Mouse (Mus musculus) CH12.LX (cell line): ENCODE measurements at regions not wholly inside any gene's neighbourhood (a gene's known extent, or its start where the extent isn't known, plus 50 kb on each side); places are given as distances from the start of the nearest gene placed in this dataset.

Experiments used
- DNase-seq: peaks from one replicate; pipeline ENCODE4 v3.0.0-alpha.2; 2013; ENCODE audit errors: extremely low read depth
- H3K27ac ChIP-seq: 2 replicates; pipeline ENCODE4 v1.5.1; 2012; ENCODE audit warnings: low read depth, mild to moderate bottlenecking, control low read depth, moderate library complexity; ENCODE audit not compliant: insufficient read depth
- H3K27me3 ChIP-seq: replicated peaks from 2 replicates; pipeline ENCODE3; 2012; ENCODE audit warnings: inconsistent platforms
- H3K36me3 ChIP-seq, 2 experiments: replicated peaks in 1 of 2; 2 replicates each; pipeline versions ENCODE3 to v1.6.1; 2012; ENCODE audit warnings: inconsistent platforms in 1 of 2, low read length in 1 of 2, mild to moderate bottlenecking in 1 of 2, mixed read lengths in 1 of 2, moderate library complexity in 1 of 2; ENCODE audit not compliant: control insufficient read depth in 1 of 2, insufficient read depth in 1 of 2
- H3K4me1 ChIP-seq, 2 experiments: 2 replicates each; pipeline ENCODE4 v1.6.1; 2012; ENCODE audit warnings: inconsistent platforms in 1 of 2, moderate library complexity in 1 of 2; ENCODE audit not compliant: insufficient read depth in 2 of 2, control insufficient read depth in 1 of 2
- H3K4me2 ChIP-seq: 2 replicates; pipeline ENCODE4 v1.6.1; 2012; ENCODE audit warnings: low read depth, mild to moderate bottlenecking, control low read depth; ENCODE audit not compliant: poor library complexity, insufficient read depth, severe bottlenecking
- H3K4me3 ChIP-seq, 3 experiments: fragments of 150-350 bp in 1 of 3; sonication (generic) in 1 of 3; replicated peaks in 1 of 3; 2 replicates each; pipeline versions ENCODE3 to v1.5.1; 2011 to 2012; ENCODE audit warnings: low read depth in 2 of 3, low read length in 2 of 3, mild to moderate bottlenecking in 2 of 3, moderate library complexity in 2 of 3, control low read depth in 1 of 3, improper control_type of control experiment in 1 of 3, inconsistent platforms in 1 of 3, mixed read lengths in 1 of 3; ENCODE audit not compliant: poor library complexity in 1 of 3
- H3K79me2 ChIP-seq: replicated peaks from 2 replicates; pipeline ENCODE4 v1.6.1; 2012; ENCODE audit warnings: mild to moderate bottlenecking, moderate library complexity; ENCODE audit not compliant: control insufficient read depth, poor library complexity, insufficient read depth, severe bottlenecking; ENCODE audit errors: extremely low read depth
- H3K9ac ChIP-seq: 2 replicates; pipeline ENCODE4 v1.6.1; 2012; ENCODE audit warnings: low read depth, mild to moderate bottlenecking, control low read depth, moderate library complexity; ENCODE audit not compliant: insufficient read depth
- H3K9me3 ChIP-seq: replicated peaks from 2 replicates; pipeline ENCODE3; 2012; ENCODE audit warnings: low read length, inconsistent platforms, mixed read lengths
- BHLHE40 ChIP-seq: IDR thresholded peaks from 2 replicates; pipeline ENCODE4 v1.6.1; 2011; ENCODE audit warnings: mild to moderate bottlenecking, low read depth, low read length, improper control_type of control experiment
- CHD2 ChIP-seq: IDR thresholded peaks from 2 replicates; pipeline ENCODE4 v1.6.1; 2011; ENCODE audit warnings: low read length, improper control_type of control experiment
- E2F4 ChIP-seq: IDR thresholded peaks from 2 replicates; pipeline ENCODE4 v1.6.1; 2011; ENCODE audit warnings: low read depth, low read length, improper control_type of control experiment; ENCODE audit not compliant: insufficient replicate concordance
- ELF1 ChIP-seq: IDR thresholded peaks from 2 replicates; pipeline ENCODE4 v1.6.1; 2014; ENCODE audit warnings: low read depth, mild to moderate bottlenecking, inconsistent platforms, low read length, improper control_type of control experiment
- EP300 ChIP-seq: IDR thresholded peaks from 2 replicates; pipeline ENCODE4 v1.6.1; 2011; ENCODE audit warnings: low read length, improper control_type of control experiment
- HCFC1 ChIP-seq: IDR thresholded peaks from 2 replicates; pipeline ENCODE4 v1.6.1; 2012; ENCODE audit warnings: low read depth, mild to moderate bottlenecking, inconsistent platforms, low read length, improper control_type of control experiment
- IRF4 ChIP-seq: IDR thresholded peaks from 2 replicates; pipeline ENCODE4 v1.6.1; 2014; ENCODE audit warnings: low read depth, mild to moderate bottlenecking, inconsistent platforms, low read length, improper control_type of control experiment
- JUN ChIP-seq: IDR thresholded peaks from 2 replicates; pipeline ENCODE4 v1.6.1; 2011; ENCODE audit warnings: low read depth, mild to moderate bottlenecking, low read length, improper control_type of control experiment, moderate library complexity; ENCODE audit not compliant: insufficient read depth
- JUND ChIP-seq: conservative IDR thresholded peaks from 2 replicates; pipeline ENCODE4 v1.6.1; 2011; ENCODE audit warnings: low read depth, low read length, improper control_type of control experiment
- KAT2A ChIP-seq: IDR thresholded peaks from 2 replicates; pipeline ENCODE4 v1.6.1; 2012; ENCODE audit warnings: low read length, improper control_type of control experiment, inconsistent platforms; ENCODE audit not compliant: insufficient replicate concordance
- MAFK ChIP-seq: IDR thresholded peaks from 2 replicates; pipeline ENCODE4 v1.6.1; 2011; ENCODE audit warnings: low read length, improper control_type of control experiment; ENCODE audit not compliant: insufficient replicate concordance
- MAX ChIP-seq: IDR thresholded peaks from 2 replicates; pipeline ENCODE4 v1.6.1; 2011; ENCODE audit warnings: low read length, improper control_type of control experiment
- MAZ ChIP-seq: IDR thresholded peaks from 2 replicates; pipeline ENCODE4 v1.6.1; 2012; ENCODE audit warnings: low read depth, mild to moderate bottlenecking, inconsistent platforms, low read length, improper control_type of control experiment, moderate library complexity
- MEF2A ChIP-seq: IDR thresholded peaks from 2 replicates; pipeline ENCODE4 v1.6.1; 2014; ENCODE audit warnings: low read depth, mild to moderate bottlenecking, inconsistent platforms, low read length, improper control_type of control experiment, borderline replicate concordance
- MYC ChIP-seq: IDR thresholded peaks from 2 replicates; pipeline ENCODE4 v1.6.1; 2011; ENCODE audit warnings: low read depth, mild to moderate bottlenecking, improper control_type of control experiment, low read length
- PAX5 ChIP-seq: IDR thresholded peaks from 2 replicates; pipeline ENCODE4 v1.6.1; 2012; ENCODE audit warnings: low read length, inconsistent platforms, mixed read lengths
- USF1 ChIP-seq: IDR thresholded peaks from 2 replicates; pipeline ENCODE4 v1.6.1; 2014; ENCODE audit warnings: low read depth, mild to moderate bottlenecking, inconsistent platforms, low read length, improper control_type of control experiment
- USF2 ChIP-seq: conservative IDR thresholded peaks from 2 replicates; pipeline ENCODE4 v1.6.1; 2011; ENCODE audit warnings: low read depth, low read length, improper control_type of control experiment
- ZC3H11A ChIP-seq: IDR thresholded peaks from 2 replicates; pipeline ENCODE4 v1.6.1; 2012; ENCODE audit warnings: low read depth, mild to moderate bottlenecking, inconsistent platforms, low read length, improper control_type of control experiment
- ZMIZ1 ChIP-seq: IDR thresholded peaks from 2 replicates; pipeline ENCODE4 v1.6.1; 2012; ENCODE audit warnings: low read depth, mild to moderate bottlenecking, inconsistent platforms, low read length, improper control_type of control experiment
- dilution Hi-C: fragments of 300-500 bp; cut with MboI; formaldehyde crosslinking; loops from 2 replicates; pipeline ENCODE4 v1.14.3; 2020; ENCODE audit warnings: low sequenced_read_pairs; ENCODE audit not compliant: extremely low pct_unique_long_range_greater_than_20kb, extremely low pct_ligation_motif_present
- in situ Hi-C: fragments of 300-500 bp; cut with MboI; formaldehyde crosslinking; loops from 3 replicates; pipeline ENCODE4 v1.14.3; 2019; ENCODE audit warnings: low sequenced_read_pairs, low pct_ligation_motif_present, low pct_unique_long_range_greater_than_20kb, mixed read lengths

DNA sequence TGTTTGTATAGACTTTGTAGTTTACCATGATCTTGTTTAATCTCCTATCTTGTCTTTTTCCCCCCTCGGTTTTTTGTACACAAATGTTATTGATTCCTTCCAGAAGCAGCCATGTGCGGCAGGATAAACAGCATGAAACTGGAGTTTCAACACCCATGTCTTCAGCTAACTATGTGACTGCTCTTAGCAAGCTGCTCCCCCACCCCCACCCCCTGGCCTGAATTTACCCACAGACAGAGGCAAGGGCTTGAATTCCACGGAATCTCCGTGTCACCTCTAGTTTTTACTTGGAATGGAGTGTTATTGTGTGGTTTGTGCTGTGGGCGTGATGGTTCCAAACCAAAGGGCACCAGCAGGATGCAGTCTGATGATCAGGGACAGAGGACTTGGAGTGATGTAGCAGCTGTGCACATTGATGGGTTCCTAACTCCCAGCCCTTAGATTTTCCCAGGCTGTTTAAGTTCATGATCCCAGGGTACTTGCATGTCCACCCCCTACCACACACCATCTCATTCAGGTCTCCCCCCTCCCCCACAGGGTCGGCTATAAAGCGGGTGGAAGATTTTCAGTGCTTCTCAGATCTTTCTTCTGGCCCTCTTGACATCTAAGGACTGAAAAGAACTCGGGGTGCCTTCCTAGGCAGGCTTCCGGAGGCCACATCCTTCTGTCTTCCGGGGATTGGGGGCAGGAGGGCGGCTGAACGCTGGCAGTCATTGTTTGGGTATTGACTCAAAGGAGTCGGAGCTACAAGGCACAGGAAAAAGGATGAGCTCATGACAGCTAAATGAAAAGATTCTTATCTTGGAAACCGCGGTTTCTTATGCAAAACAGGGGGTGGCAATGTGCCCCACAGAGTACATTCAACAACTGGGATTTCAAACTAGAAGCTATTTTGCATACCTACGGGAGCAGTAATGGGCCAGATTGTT is 146.3 kb upstream of the Tex13c2 start:
- Histone ChIP-seq H3K9ac (no peak overlapping the region), H3K27me3 (no peaks in the 10 kb centered on the region), H3K36me3 (no peaks in the 10 kb centered on the region), H3K79me2 (no peaks in the 10 kb centered on the region), H3K4me1 (peaks cover 2 to 5% of the 10 kb centered on the region in 2 experiments; a peak in 2 of 4 replicates), H3K4me2 (peak overlapping the region; percentile 78), H3K4me3 (peak overlapping the region in 1 of 3 experiments; percentile 10), H3K9me3 (no peaks in the 10 kb centered on the region), H3K27ac (no peak overlapping the region)
- dilution Hi-C loops (no loop called here), in situ Hi-C loops (no loop called here)
- peak; percentile 70 for DNase-seq
- TF ChIP-seq CHD2, result no peak
- no peak for TF ChIP-seq PAX5
- peak; percentile 30; the same call in 1 of the 2 replicates for TF ChIP-seq BHLHE40
- TF ChIP-seq MAFK, result no peak
- TF ChIP-seq MYC, result no peak
- TF ChIP-seq MEF2A, result 0 out of 2 replicates have a peak, but pooled peaks have one; percentile 14
- no peak for TF ChIP-seq USF1
- TF ChIP-seq JUND, result 0 out of 2 replicates have a peak, but pooled peaks have one; percentile 14
- no peak for TF ChIP-seq MAZ
- no peak for TF ChIP-seq E2F4
- no peak for TF ChIP-seq MAX
- TF ChIP-seq KAT2A, result no peak
- no peak for TF ChIP-seq USF2
- no peak for TF ChIP-seq EP300
- TF ChIP-seq ELF1, result peak; percentile 41; the same call in 1 of the 2 replicates
- TF ChIP-seq JUN, result peak; percentile 37; the same call in 1 of the 2 replicates
- no peak for TF ChIP-seq ZC3H11A
- TF ChIP-seq IRF4, result 0 out of 2 replicates have a peak, but pooled peaks have one; percentile 14
- TF ChIP-seq HCFC1, result no peak
- TF ChIP-seq ZMIZ1, result no peak
